Comparison of ENCODE assay signal across 8 mouse cellular contexts in genomic region chr1:23379911-23380740, GRCm38 (mm10). TPM values are rescaled to one million over a fixed set of nuclear protein-coding genes. Genes with fewer than 3 reads are reported as not detected.
DNase-seq lines count a peak whose midpoint lies in the region; ATAC-seq and TF ChIP-seq lines count a peak whose summit lies in the region.

No protein-coding gene starts in this region.

- no peak for TF ChIP-seq CTCF in kidney, adult 2 months (conservative IDR thresholded peaks at IDR 0.05; ENCODE audit: insufficient read depth, insufficient read length, low read depth, low read length)
- TF ChIP-seq CTCF in cerebellum, adult 2 months (IDR thresholded peaks at IDR 0.05; ENCODE audit: borderline replicate concordance, insufficient read depth, low read depth, low read length), result no peak

- no peak for TF ChIP-seq POLR2A in kidney, adult 2 months (IDR thresholded peaks at IDR 0.05; ENCODE audit: low read depth, low read length)
- no peak for TF ChIP-seq POLR2A in cerebellum, adult 2 months (IDR thresholded peaks at IDR 0.05; ENCODE audit: borderline replicate concordance, insufficient read depth, low read length)

- no peak overlapping the region; the same call in 1 of the 2 replicates for H3K9ac ChIP-seq in kidney, embryonic 14.5 days (ENCODE audit: low read depth, low read length)
- H3K9ac ChIP-seq in heart, embryonic 14.5 days (ENCODE audit: low read length), result no peak overlapping the region
- H3K9ac ChIP-seq in liver, embryonic 12.5 days, result 0 out of 2 replicates have a peak overlapping the region, but pooled peaks have one; percentile 17
- no peak overlapping the region for H3K9ac ChIP-seq in neural tube, embryonic 14.5 days (replicated peaks; ENCODE audit: low read depth, low read length)

- H3K9me3 ChIP-seq in kidney, embryonic 14.5 days (ENCODE audit: control insufficient read depth, low read length), result no peaks in the 10 kb centered on the region
- H3K9me3 ChIP-seq in heart, embryonic 14.5 days (ENCODE audit: control insufficient read depth, low read length), result no peaks in the 10 kb centered on the region
- H3K9me3 ChIP-seq in liver, embryonic 12.5 days (replicated peaks), result no peaks in the 10 kb centered on the region
- H3K9me3 ChIP-seq in neural tube, embryonic 14.5 days (ENCODE audit: control insufficient read depth, low read length), result no peaks in the 10 kb centered on the region

- H3K27ac ChIP-seq in kidney, adult 2 months (ENCODE audit: insufficient read depth, low read depth, low read length), result no peak overlapping the region
- no peak overlapping the region for H3K27ac ChIP-seq in kidney, embryonic 14.5 days (ENCODE audit: low read depth, low read length)
- H3K27ac ChIP-seq in cerebellum, adult 2 months (ENCODE audit: insufficient read depth, low read length), result peak overlapping the region; percentile 77
- H3K27ac ChIP-seq in heart, embryonic 14.5 days (replicated peaks in 1 of 2; ENCODE audit: control insufficient read depth in 1 of 2, insufficient read depth in 1 of 2, low read depth in 2 of 2, low read length in 2 of 2), result no peak overlapping the region
- peak overlapping the region; percentile 11; the same call in 1 of the 2 replicates for H3K27ac ChIP-seq in liver, embryonic 12.5 days
- no peak overlapping the region for H3K27ac ChIP-seq in neural tube, embryonic 14.5 days (ENCODE audit: low read depth, low read length)

- peak; percentile 43 for DNase-seq in kidney, adult 2 months
- DNase-seq in cerebellum, adult 2 months, result peak; percentile 61 to 64
- no peak for DNase-seq in embryo, embryonic 9.5 days (ENCODE audit: extremely low spot score)
- DNase-seq in embryo, embryonic 10 days (ENCODE audit: low spot score), result no peak

- no peaks in the 10 kb centered on the region for H3K27me3 ChIP-seq in kidney, adult 2 months (replicated peaks; ENCODE audit: control insufficient read depth, insufficient read depth, low read length)
- no peaks in the 10 kb centered on the region for H3K27me3 ChIP-seq in kidney, embryonic 14.5 days (ENCODE audit: control insufficient read depth, insufficient read depth, low read length)
- no peaks in the 10 kb centered on the region for H3K27me3 ChIP-seq in cerebellum, adult 2 months (ENCODE audit: control insufficient read depth, insufficient read depth, low read length)
- H3K27me3 ChIP-seq in heart, embryonic 14.5 days (ENCODE audit: control insufficient read depth, insufficient read depth, low read length), result no peaks in the 10 kb centered on the region
- H3K27me3 ChIP-seq in liver, embryonic 12.5 days (replicated peaks), result no peaks in the 10 kb centered on the region
- no peaks in the 10 kb centered on the region for H3K27me3 ChIP-seq in neural tube, embryonic 14.5 days (ENCODE audit: control insufficient read depth, insufficient read depth, low read length)

- no peak for ATAC-seq in kidney, embryonic 14.5 days (ENCODE audit: low FRiP score, low TSS enrichment)
- ATAC-seq in heart, embryonic 14.5 days (ENCODE audit: insufficient number of reproducible peaks, insufficient read depth, low FRiP score, low read depth), result no peak
- ATAC-seq in liver, embryonic 12.5 days, result no peak
- no peak for ATAC-seq in neural tube, embryonic 14.5 days (ENCODE audit: low read depth)

- H3K4me3 ChIP-seq in kidney, adult 2 months (ENCODE audit: insufficient read depth, low read depth, low read length), result no peak overlapping the region
- H3K4me3 ChIP-seq in kidney, embryonic 14.5 days (ENCODE audit: low read length), result no peak overlapping the region
- H3K4me3 ChIP-seq in cerebellum, adult 2 months (replicated peaks; ENCODE audit: insufficient read depth, low read depth, low read length), result peak overlapping the region; percentile 63
- no peak overlapping the region for H3K4me3 ChIP-seq in heart, embryonic 14.5 days (ENCODE audit: control insufficient read depth in 1 of 2, insufficient read depth in 1 of 2, low read depth in 1 of 2, low read length in 2 of 2)
- H3K4me3 ChIP-seq in liver, embryonic 12.5 days, result peak overlapping the region; percentile 22
- peak overlapping the region; percentile 19 for H3K4me3 ChIP-seq in neural tube, embryonic 14.5 days (ENCODE audit: low read depth, low read length)

- no peak overlapping the region; the same call in 1 of the 2 replicates for H3K4me2 ChIP-seq in kidney, embryonic 14.5 days (replicated peaks; ENCODE audit: low read depth, low read length)
- peak overlapping the region; percentile 43 for H3K4me2 ChIP-seq in heart, embryonic 14.5 days (ENCODE audit: low read length)
- peak overlapping the region; percentile 96 for H3K4me2 ChIP-seq in liver, embryonic 12.5 days
- H3K4me2 ChIP-seq in neural tube, embryonic 14.5 days (ENCODE audit: low read depth, low read length), result peak overlapping the region; percentile 80

- no peaks in the 10 kb centered on the region for H3K36me3 ChIP-seq in kidney, adult 2 months (ENCODE audit: control insufficient read depth, insufficient read depth, low read length)
- peaks cover 9% of the 10 kb centered on the region; the same call in 1 of the 2 replicates for H3K36me3 ChIP-seq in kidney, embryonic 14.5 days (ENCODE audit: control insufficient read depth, insufficient read depth, low read length)
- peaks cover 13% of the 10 kb centered on the region; the same call in 1 of the 2 replicates for H3K36me3 ChIP-seq in heart, embryonic 14.5 days (ENCODE audit: control insufficient read depth, insufficient read depth, low read length)
- peaks cover 34% of the 10 kb centered on the region for H3K36me3 ChIP-seq in liver, embryonic 12.5 days
- no peaks in the 10 kb centered on the region for H3K36me3 ChIP-seq in neural tube, embryonic 14.5 days (ENCODE audit: control insufficient read depth, insufficient read depth, low read length)

- 51% methylated on average over 17 of the region's 17 CpGs for WGBS in kidney, adult 2 months
- WGBS in kidney, embryonic 14.5 days, result 59% methylated on average over 17 of the region's 17 CpGs
- 21% methylated on average over 17 of the region's 17 CpGs for WGBS in cerebellum, adult 2 months
- WGBS in heart, embryonic 14.5 days, result 64% methylated on average over 17 of the region's 17 CpGs
- WGBS in liver, embryonic 12.5 days (ENCODE audit: insufficient replicate concordance), result 42% methylated on average over 17 of the region's 17 CpGs
- WGBS in neural tube, embryonic 14.5 days, result 62% methylated on average over 17 of the region's 17 CpGs

- no peaks in the 10 kb centered on the region for H3K4me1 ChIP-seq in kidney, adult 2 months (ENCODE audit: control insufficient read depth, insufficient read depth, low read length)
- H3K4me1 ChIP-seq in kidney, embryonic 14.5 days (ENCODE audit: control insufficient read depth, insufficient read depth, low read length), result peaks cover 7% of the 10 kb centered on the region; the same call in 1 of the 2 replicates
- H3K4me1 ChIP-seq in cerebellum, adult 2 months (ENCODE audit: control insufficient read depth, insufficient read depth, low read length), result peaks cover 3% of the 10 kb centered on the region
- H3K4me1 ChIP-seq in heart, embryonic 14.5 days (ENCODE audit: control insufficient read depth in 2 of 2, insufficient read depth in 2 of 2, low read length in 2 of 2), result peaks cover 10 to 17% of the 10 kb centered on the region in 2 experiments
- H3K4me1 ChIP-seq in liver, embryonic 12.5 days, result peaks cover 71% of the 10 kb centered on the region
- H3K4me1 ChIP-seq in neural tube, embryonic 14.5 days (ENCODE audit: control insufficient read depth, insufficient read depth, low read length), result peaks cover 22% of the 10 kb centered on the region

RNA-seq across cellular contexts. Expression of gene Ogfrl1, which starts 17.4 kb away (rescaled TPM):
- polyA plus RNA-seq in kidney, adult 2 months (2012; rRNA removed), result 5.0 and 5.2 TPM in 2 replicates
- 18.7 and 24.2 TPM in 2 replicates for polyA plus RNA-seq in kidney, embryonic 14.5 days (2014; fragmentation: Nextera tagmentation; extraction: Ambion mirVana)
- polyA plus RNA-seq in cerebellum, adult 2 months (2012; rRNA removed), result 71.0 and 76.7 TPM in 2 replicates
- 9.7 and 11.5 TPM in 2 replicates for polyA plus RNA-seq in heart, embryonic 14.5 days (2014; fragmentation: Nextera tagmentation; extraction: Ambion mirVana)
- 21.3 and 24.0 TPM in 2 replicates for polyA plus RNA-seq in liver, embryonic 12.5 days (2016; fragmentation: Nextera tagmentation; extraction: Ambion mirVana)
- polyA plus RNA-seq in neural tube, embryonic 14.5 days (2014; fragmentation: Nextera tagmentation; extraction: Ambion mirVana), result 20.3 and 27.1 TPM in 2 replicates

Comparison
In these comparisons a context has a peak if more than half of its experiments do, and no peak if none do; other contexts are left out.
1. DNase-seq: peak in kidney, adult 2 months (single experiment) and cerebellum, adult 2 months (2 of 2); none in embryo, embryonic 9.5 days (single experiment) and embryo, embryonic 10 days (single experiment).
2. H3K27ac ChIP-seq: peak in cerebellum, adult 2 months (single experiment) and liver, embryonic 12.5 days (single experiment); none in kidney, adult 2 months (single experiment), kidney, embryonic 14.5 days (single experiment), heart, embryonic 14.5 days (0 of 2) and neural tube, embryonic 14.5 days (single experiment).
3. H3K4me3 ChIP-seq: peak in cerebellum, adult 2 months (single experiment), liver, embryonic 12.5 days (single experiment) and neural tube, embryonic 14.5 days (single experiment); none in kidney, adult 2 months (single experiment), kidney, embryonic 14.5 days (single experiment) and heart, embryonic 14.5 days (0 of 2).